Mouse (Mus musculus): Measurements from ENCODE around the gene Cd69. TPM values are rescaled to one million over a fixed set of nuclear protein-coding genes. Genes with fewer than 3 reads are reported as not detected.

The Cd69 gene
- polyA plus RNA-seq, 1 experiment = not detected

DNA sequence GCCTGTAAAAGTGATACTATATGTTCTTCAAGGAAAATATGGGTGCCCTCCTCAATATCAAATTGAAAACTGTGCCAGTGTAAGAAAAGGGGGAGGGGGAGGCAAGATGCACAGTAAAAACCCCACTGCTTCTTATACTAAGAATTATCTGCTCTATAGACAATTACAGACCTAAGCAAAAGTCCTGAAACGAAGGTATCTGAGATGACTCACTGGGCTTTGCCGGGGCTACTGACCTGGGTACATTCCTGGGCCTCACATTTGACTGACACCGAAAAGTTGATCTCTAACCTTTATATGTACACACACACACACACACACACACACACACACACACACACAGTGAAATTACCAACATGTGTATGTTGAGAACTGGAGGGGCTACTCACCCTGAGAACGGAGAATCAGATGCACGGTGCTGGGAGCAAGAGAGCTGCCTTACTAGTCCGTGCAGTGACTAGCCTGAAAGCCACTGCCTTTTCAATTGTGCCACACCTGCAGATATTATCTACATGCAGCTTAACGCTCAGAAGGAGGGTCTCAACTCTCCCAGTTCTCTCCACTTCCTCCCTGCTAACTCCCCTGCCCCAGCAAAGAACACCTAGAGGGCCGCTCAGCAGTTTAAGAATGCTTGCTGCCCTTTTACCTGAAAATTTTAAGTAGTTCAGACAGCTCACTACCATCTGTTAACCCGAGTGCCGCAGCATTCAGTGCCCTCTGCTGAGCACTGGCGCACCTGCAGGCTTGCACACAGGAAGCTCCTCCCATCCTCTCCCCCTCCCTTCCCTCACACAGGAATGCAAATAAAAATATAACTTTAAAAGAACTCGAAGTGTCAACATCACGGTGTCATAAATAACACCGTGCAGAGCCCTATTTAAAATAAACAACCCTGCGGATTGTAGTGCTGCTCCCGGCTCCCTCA is 37.6 kb downstream of the Cd69 start:
- H3K4me3 ChIP-seq (ENCODE audit: insufficient read depth, low read depth, low read length) = peak overlapping the region; percentile 91
- peak overlapping the region; percentile 99 for H3K27ac ChIP-seq (replicated peaks; ENCODE audit: low read depth, low read length)
- H3K4me1 ChIP-seq (ENCODE audit: control insufficient read depth, insufficient read depth, insufficient read length, low read length) = peaks cover 23% of the 10 kb centered on the region

DNA sequence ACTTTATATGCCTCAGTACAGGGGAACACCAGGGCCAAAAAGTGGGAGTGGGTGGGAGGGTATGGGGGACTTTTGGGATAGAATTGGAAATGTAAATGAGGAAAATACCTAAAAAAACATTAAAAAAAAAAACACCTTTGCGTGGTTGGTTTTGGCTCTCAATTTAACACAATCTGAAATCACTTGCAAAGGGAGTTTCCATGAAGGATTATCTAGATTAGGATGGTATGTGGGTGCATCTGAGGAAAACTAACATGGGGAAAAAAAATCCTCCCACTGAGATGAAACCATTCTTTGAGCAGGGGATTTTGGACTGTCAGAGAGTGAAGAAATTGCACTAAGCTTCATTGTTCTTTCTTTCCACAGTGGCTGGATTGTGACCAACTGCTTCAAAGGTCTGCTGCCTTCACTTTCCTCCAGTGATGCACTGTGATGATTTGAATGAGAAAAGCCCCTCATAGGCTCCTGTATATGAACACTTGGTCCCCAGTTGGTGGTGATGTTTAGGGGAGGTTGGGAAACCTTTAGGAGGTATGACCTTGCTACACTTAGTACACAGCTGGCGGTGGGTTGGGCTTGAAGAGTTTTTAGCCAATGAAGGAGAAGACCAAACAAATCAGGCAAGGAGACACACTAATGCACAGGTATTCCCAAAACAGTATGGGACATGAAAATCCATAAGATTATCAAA is 38.4 kb downstream of the Cd69 start:
- Histone ChIP-seq H3K27ac (replicated peaks; ENCODE audit: low read depth, low read length) (peak overlapping the region; percentile 99), H3K4me1 (ENCODE audit: control insufficient read depth, insufficient read depth, insufficient read length, low read length) (peaks cover 23% of the 10 kb centered on the region), H3K4me3 (ENCODE audit: insufficient read depth, low read depth, low read length) (peak overlapping the region; percentile 91)

DNA sequence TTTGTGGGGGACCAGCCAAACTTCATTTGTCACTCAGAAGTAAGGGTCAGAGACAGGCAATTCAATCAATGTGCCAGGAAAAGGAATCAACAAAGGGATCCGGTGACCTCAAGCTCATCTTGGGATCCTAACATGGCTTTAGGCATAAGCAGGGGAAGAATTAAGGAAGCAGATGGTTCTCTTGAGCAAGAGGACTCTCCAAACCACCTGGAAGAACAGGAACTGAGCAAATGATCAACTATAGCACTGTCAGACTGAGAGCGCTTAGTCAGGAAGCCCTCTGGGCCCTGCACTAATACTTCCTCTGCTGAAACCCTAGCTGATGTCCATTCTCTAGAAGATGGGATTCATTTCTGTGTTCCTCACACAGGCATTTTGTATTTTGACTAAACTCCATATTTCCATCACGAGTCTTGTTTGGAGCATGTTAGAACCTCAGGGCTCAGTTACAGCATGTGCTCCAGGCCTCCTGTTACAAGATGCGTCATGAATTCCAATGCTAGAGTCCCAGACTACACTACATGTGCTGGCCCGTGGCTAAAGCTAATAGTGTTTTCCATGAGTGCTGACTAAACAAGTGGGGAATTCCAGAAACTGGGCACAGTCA is 39.3 kb downstream of the Cd69 start:
- Histone ChIP-seq H3K4me3 (ENCODE audit: insufficient read depth, low read depth, low read length) (peak overlapping the region; percentile 26; the same call in 1 of the 2 replicates), H3K27ac (replicated peaks; ENCODE audit: low read depth, low read length) (peak overlapping the region; percentile 98), H3K4me1 (ENCODE audit: control insufficient read depth, insufficient read depth, insufficient read length, low read length) (peaks cover 26% of the 10 kb centered on the region)

DNA sequence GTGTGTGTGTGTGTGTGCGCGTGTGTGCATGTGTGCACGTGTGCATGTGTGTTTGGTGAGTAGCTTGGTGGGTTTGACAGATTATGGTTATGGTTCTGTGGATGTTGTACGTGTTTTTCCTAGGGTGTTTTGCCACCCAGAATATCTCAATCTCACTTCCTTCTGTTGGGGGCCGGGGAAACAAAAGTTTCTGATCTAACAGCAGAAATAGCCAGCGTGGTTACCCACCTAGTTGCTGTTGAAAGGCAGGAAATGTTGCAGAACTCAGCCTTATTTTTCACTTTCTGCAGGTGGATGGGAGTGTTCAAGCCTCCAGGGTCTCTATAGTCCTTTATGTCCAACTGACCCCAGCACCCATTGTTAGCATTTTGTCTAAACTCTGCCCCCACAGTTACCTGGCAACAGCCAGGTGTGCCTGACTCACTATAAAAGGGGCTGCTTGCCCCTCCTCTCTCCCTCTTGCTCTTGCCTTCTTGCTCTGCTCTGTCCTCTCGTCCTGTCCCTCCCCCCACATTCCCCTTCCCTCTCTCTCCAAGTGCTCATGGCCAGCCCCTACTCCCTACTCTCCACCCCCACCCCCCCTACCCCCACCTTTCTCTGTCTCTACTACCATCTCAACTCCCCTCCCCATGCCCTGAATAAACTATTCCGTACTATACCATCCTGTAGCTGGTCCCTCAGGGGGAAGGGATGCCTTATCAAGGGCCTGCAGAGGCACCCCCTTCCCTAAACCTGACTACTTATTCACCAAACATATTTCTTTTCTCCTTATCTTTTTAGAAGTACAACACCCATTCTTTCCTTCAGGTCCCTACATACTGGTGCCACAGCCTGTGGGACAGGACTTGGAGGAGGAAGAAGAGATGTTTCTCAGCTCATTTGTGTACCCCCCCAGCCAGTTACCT is 40.5 kb downstream of the Cd69 start:
- H3K4me1 ChIP-seq (ENCODE audit: control insufficient read depth, insufficient read depth, insufficient read length, low read length) = peaks cover 31% of the 10 kb centered on the region
- peak overlapping the region; percentile 98 for H3K27ac ChIP-seq (replicated peaks; ENCODE audit: low read depth, low read length)
- no peak overlapping the region for H3K4me3 ChIP-seq (ENCODE audit: insufficient read depth, low read depth, low read length)

GRCm38 (mm10) chr6:129233955-129234369 is 41.3 kb downstream of the Cd69 start:
- Histone ChIP-seq H3K4me3 (ENCODE audit: insufficient read depth, low read depth, low read length) (no peak overlapping the region), H3K4me1 (ENCODE audit: control insufficient read depth, insufficient read depth, insufficient read length, low read length) (peaks cover 36% of the 10 kb centered on the region), H3K27ac (replicated peaks; ENCODE audit: low read depth, low read length) (peak overlapping the region; percentile 96)

GRCm38 (mm10) chr6:129233366-129233954 is 41.8 kb downstream of the Cd69 start:
- Histone ChIP-seq H3K4me1 (ENCODE audit: control insufficient read depth, insufficient read depth, insufficient read length, low read length) (peaks cover 40% of the 10 kb centered on the region), H3K4me3 (ENCODE audit: insufficient read depth, low read depth, low read length) (no peak overlapping the region), H3K27ac (replicated peaks; ENCODE audit: low read depth, low read length) (peak overlapping the region; percentile 96)

- H3K4me1 ChIP-seq (ENCODE audit: control insufficient read depth, insufficient read depth, insufficient read length, low read length) = peaks cover 42% of the 10 kb centered on the region
- no peak overlapping the region for H3K4me3 ChIP-seq (ENCODE audit: insufficient read depth, low read depth, low read length)
- peak overlapping the region; percentile 98 for H3K27ac ChIP-seq (replicated peaks; ENCODE audit: low read depth, low read length)
Observed at GRCm38 (mm10) chr6:129232842-129233205, 42.4 kb downstream of the Cd69 start.

DNA sequence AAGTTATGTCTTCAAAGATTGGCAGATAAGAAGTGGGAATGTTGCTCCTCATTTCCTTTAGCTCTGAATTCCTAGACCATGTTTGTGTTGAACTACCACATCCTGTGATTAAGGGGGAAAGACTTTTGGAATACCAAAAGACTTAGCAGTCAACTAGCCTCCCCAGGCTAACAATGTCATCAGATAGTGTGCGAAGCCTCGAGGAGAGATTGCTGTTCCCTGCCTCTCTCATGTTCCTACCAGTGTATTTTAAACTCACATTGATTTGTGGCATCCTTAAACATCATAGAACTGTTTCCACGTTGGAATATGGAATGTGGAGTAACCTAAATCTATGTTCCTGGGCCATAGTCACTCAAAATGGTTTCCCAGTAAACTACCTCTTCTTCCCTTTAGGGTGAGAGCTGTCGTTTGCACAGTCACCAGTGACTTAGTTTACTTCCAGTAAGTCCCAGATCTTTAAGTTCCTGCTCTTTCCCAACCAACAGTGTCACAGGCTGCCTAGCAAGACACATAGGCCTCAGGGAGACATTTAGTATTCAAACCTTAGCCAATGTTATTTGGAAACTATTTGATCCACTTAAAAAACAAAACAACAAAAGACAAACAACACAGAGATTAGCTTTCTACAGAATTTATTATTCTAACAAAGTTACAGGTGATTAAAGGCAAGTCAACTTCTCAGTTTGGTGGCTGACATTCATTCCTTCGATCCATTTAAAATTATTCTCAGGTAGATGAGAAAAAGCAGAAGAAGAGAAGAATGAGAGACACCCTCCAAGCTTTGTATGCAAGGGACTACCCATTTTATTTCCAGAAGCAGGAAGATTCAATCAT is 43.0 kb downstream of the Cd69 start:
- peaks cover 42% of the 10 kb centered on the region for H3K4me1 ChIP-seq (ENCODE audit: control insufficient read depth, insufficient read depth, insufficient read length, low read length)
- no peak overlapping the region for H3K4me3 ChIP-seq (ENCODE audit: insufficient read depth, low read depth, low read length)
- peak overlapping the region; percentile 98 for H3K27ac ChIP-seq (replicated peaks; ENCODE audit: low read depth, low read length)

DNA sequence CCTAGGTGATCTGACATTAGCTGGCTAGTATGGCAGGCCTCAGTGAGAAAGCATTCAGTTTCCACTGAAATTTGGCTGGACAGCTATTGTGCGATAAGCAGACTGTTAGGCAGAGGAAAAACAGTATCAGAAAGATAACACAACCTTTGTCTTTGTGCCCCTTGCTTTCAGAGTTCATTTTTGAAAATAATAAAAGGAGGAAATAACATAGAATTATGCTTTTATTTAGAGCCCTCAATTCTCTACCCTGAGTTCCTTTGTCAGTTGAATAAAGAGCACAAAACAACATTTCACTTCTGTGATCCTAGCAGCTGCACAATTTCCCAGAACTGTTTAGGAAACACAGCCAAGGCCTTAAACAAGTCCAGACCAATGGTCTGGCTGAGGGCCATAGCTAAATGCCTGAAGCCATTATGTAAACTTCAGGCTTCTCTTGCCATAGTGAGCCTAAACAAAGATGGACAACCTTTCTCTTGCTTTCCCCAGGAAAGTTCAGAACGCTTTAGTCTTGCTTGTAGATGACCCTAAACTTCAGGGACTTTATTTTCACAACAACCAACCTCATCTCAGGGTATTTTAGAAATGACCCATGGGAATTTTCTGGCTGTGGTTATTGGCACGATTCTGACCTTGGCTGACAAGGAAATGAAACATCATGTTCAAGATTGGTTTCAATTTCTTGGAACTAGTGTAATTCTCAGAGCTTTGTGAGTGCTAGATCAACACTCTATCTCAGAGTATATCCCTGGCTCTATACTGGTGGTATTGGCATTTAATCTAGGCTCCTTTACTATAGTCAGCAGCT is 45.3 kb downstream of the Cd69 start:
- peaks cover 32% of the 10 kb centered on the region for H3K4me1 ChIP-seq (ENCODE audit: control insufficient read depth, insufficient read depth, insufficient read length, low read length)
- no peak overlapping the region for H3K4me3 ChIP-seq (ENCODE audit: insufficient read depth, low read depth, low read length)
- H3K27ac ChIP-seq (replicated peaks; ENCODE audit: low read depth, low read length) = peak overlapping the region; percentile 92

GRCm38 (mm10) chr6:129228935-129229773 is 46.1 kb downstream of the Cd69 start:
- no peak overlapping the region for H3K4me3 ChIP-seq (ENCODE audit: insufficient read depth, low read depth, low read length)
- H3K4me1 ChIP-seq (ENCODE audit: control insufficient read depth, insufficient read depth, insufficient read length, low read length) = peaks cover 32% of the 10 kb centered on the region
- peak overlapping the region; percentile 92 for H3K27ac ChIP-seq (replicated peaks; ENCODE audit: low read depth, low read length)

DNA sequence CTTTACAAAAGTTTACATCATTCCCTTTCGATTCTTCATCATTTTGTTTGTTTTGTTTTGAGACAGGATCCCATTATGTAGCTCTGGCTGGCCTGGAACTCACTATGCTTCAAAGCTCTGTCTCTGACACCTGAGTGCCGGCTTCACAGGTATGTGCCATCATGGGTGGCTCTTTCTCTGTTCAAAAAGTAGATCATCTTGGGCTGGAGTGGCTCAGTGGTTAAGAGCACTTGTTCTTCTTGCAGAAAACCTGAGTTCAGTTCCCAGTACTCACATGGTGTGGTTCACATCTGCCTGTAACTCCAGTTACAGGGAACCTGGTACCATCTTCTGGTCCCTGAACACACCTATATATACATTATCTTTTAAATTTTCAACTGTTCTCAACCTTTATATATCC is 50.2 kb downstream of the Cd69 start:
- Histone ChIP-seq H3K4me1 (ENCODE audit: control insufficient read depth, insufficient read depth, insufficient read length, low read length) (peaks cover 23% of the 10 kb centered on the region), H3K27ac (replicated peaks; ENCODE audit: low read depth, low read length) (peak overlapping the region; percentile 90), H3K4me3 (ENCODE audit: insufficient read depth, low read depth, low read length) (no peak overlapping the region)

GRCm38 (mm10) chr6:129224090-129224489 is 51.1 kb downstream of the Cd69 start:
- no peak overlapping the region for H3K27ac ChIP-seq (replicated peaks; ENCODE audit: low read depth, low read length)
- H3K4me1 ChIP-seq (ENCODE audit: control insufficient read depth, insufficient read depth, insufficient read length, low read length) = peaks cover 19% of the 10 kb centered on the region
- H3K4me3 ChIP-seq (ENCODE audit: insufficient read depth, low read depth, low read length) = no peak overlapping the region

All from brown adipose tissue, adult 24 weeks (tissue).